Mouse (Mus musculus): ENCODE data around the gene Nr1h5. TPM values are rescaled to one million over a fixed set of nuclear protein-coding genes. Genes with fewer than 3 reads are reported as not detected.

The Nr1h5 gene
- not detected for polyA plus RNA-seq (2014; fragmentation: Illumina TruSeq; extraction: RNeasy Lipid Tissue Mini Kit (QIAGEN cat#74804); ENCODE audit: low read depth, low replicate concordance)

GRCm38 (mm10) chr3:102964033-102964432 lies at the start of gene Nr1h5:
TSS of gene Nr1h5 (minus strand) at chr3:102964133.

GRCm38 (mm10) chr3:102995605-102996321 lies 31.8 kb upstream of the Nr1h5 start, which contains the start of gene Sike1:
TSS of gene Sike1 (plus strand) at chr3:102995708.

GRCm38 (mm10) chr3:102935451-102936354 lies 28.2 kb downstream of the Nr1h5 start, which contains the start of gene Sycp1:
TSS of gene Sycp1 (minus strand) at chr3:102936100.

Other genes starting within 250 kb of the Nr1h5 start
- 19.2 TPM for gene Tspan2, start 229.6 kb downstream of the Nr1h5 start, polyA plus RNA-seq (2014; fragmentation: Illumina TruSeq; extraction: RNeasy Lipid Tissue Mini Kit (QIAGEN cat#74804); ENCODE audit: low read depth, low replicate concordance)
- gene Tshb, start 181.4 kb downstream of the Nr1h5 start, polyA plus RNA-seq (2014; fragmentation: Illumina TruSeq; extraction: RNeasy Lipid Tissue Mini Kit (QIAGEN cat#74804); ENCODE audit: low read depth, low replicate concordance) = not detected
- gene Sycp1, start 28.0 kb downstream of the Nr1h5 start, polyA plus RNA-seq (2014; fragmentation: Illumina TruSeq; extraction: RNeasy Lipid Tissue Mini Kit (QIAGEN cat#74804); ENCODE audit: low read depth, low replicate concordance) = not detected
- 47.5 TPM for gene Sike1, start 31.6 kb upstream of the Nr1h5 start, polyA plus RNA-seq (2014; fragmentation: Illumina TruSeq; extraction: RNeasy Lipid Tissue Mini Kit (QIAGEN cat#74804); ENCODE audit: low read depth, low replicate concordance)
- 907 TPM for gene Csde1, start 56.3 kb upstream of the Nr1h5 start, polyA plus RNA-seq (2014; fragmentation: Illumina TruSeq; extraction: RNeasy Lipid Tissue Mini Kit (QIAGEN cat#74804); ENCODE audit: low read depth, low replicate concordance)
- 49.0 TPM for gene Nras, start 94.2 kb upstream of the Nr1h5 start, polyA plus RNA-seq (2014; fragmentation: Illumina TruSeq; extraction: RNeasy Lipid Tissue Mini Kit (QIAGEN cat#74804); ENCODE audit: low read depth, low replicate concordance)
- 3.3 TPM for gene Ampd1, start 109.9 kb upstream of the Nr1h5 start, polyA plus RNA-seq (2014; fragmentation: Illumina TruSeq; extraction: RNeasy Lipid Tissue Mini Kit (QIAGEN cat#74804); ENCODE audit: low read depth, low replicate concordance)
- gene Dennd2c, start 138.5 kb upstream of the Nr1h5 start, polyA plus RNA-seq (2014; fragmentation: Illumina TruSeq; extraction: RNeasy Lipid Tissue Mini Kit (QIAGEN cat#74804); ENCODE audit: low read depth, low replicate concordance) = 2.4 TPM
- 113 TPM for gene Bcas2, start 207.5 kb upstream of the Nr1h5 start, polyA plus RNA-seq (2014; fragmentation: Illumina TruSeq; extraction: RNeasy Lipid Tissue Mini Kit (QIAGEN cat#74804); ENCODE audit: low read depth, low replicate concordance)